Mouse (Mus musculus): ENCODE measurements around the gene Bmp5. TPM values are rescaled to one million over a fixed set of nuclear protein-coding genes. Genes with fewer than 3 reads are reported as not detected.

The Bmp5 gene
- 3.1 and 7.5 TPM in 2 replicates for polyA plus RNA-seq (2012; rRNA removed)

DNA sequence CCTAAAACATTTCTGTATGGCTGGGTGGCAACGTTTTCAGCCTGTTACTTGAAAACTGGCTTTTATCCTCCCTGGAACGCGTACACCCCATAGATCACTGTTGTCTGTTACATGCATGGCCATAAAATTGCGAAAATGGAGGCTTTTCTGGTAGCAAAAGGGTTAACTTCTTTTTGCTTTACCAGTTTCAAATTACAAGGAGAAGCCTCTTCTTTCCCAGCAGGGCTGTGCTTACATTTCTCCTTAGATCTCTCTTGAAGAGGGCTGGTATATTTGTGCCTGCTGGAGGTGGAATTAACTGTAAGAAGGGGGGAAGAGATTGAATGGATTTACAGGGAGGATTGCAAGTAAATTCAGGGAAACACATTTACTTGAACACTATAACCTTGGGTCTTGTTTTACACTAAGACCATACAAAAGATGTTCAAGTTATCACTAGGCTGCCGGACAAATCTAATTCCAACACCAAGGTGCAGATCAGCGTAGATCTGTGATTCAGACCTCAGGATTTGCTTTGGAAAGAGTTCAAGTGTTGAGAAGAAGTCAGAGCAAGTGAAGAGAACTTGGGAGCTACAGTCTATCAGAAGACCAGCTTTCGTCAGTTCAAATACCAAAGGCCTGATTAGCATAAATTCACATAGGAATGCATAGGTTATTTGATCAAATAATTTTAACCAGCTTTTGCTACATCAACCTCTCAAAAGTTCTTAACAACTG lies at the start of gene Bmp5:
Bmp5 (plus strand) TSS at position 236 of the 717 bp plus-strand sequence.

Other genes starting within 250 kb of the Bmp5 start
- 55.4 and 71.0 TPM in 2 replicates for gene Tmod3, start 215.7 kb upstream of the Bmp5 start, polyA plus RNA-seq (2012; rRNA removed)
- 17.0 and 17.8 TPM in 2 replicates for gene Tmod2, start 164.0 kb upstream of the Bmp5 start, polyA plus RNA-seq (2012; rRNA removed)
- 11.2 and 13.5 TPM in 2 replicates for gene Lysmd2, start 149.6 kb upstream of the Bmp5 start, polyA plus RNA-seq (2012; rRNA removed)
- 30.8 and 47.9 TPM in 2 replicates for gene Scg3, start 91.3 kb upstream of the Bmp5 start, polyA plus RNA-seq (2012; rRNA removed)
- 4.6 and 6.2 TPM in 2 replicates for gene Hmgcll1, start 239.5 kb downstream of the Bmp5 start, polyA plus RNA-seq (2012; rRNA removed)

All from central nervous system, embryonic 11.5 days (tissue).